Mouse (Mus musculus): Measurements from ENCODE around the gene Mrpl23. TPM values are rescaled to one million over a fixed set of nuclear protein-coding genes. Genes with fewer than 3 reads are reported as not detected.

Mrpl23 gene
- polyA plus RNA-seq, 1 experiment, result 72.2 TPM

DNA sequence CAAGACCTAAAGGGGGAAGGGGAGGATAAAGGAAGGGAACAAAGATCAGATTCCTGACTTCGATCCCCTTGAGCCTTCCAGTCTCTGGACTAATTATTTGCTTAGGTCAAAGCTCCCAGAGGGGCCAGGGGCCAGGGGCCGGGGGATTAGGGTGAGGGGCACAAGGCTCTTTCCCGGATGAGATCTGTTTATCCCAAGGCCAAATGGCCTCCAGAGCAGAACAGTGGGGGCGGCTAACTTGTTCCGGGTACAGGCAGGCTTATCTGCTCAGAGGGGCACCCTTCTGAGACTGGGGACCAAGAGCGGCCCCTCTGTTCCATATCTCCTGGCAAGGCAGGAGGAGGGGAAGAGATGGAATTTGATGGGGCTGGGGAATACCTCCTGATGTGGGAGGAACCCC, 25.2 kb downstream of the Mrpl23 start:
- H3K79me2 ChIP-seq (ENCODE audit: control insufficient read depth, insufficient read depth), result no peaks in the 10 kb centered on the region
- no peak overlapping the region for H3ac ChIP-seq (ENCODE audit: control insufficient read depth, insufficient read length, low read depth)
- H3K4me3 ChIP-seq (ENCODE audit: insufficient read depth, poor library complexity, severe bottlenecking), result no peak overlapping the region
- no peaks in the 10 kb centered on the region for H3K27me3 ChIP-seq (ENCODE audit: control insufficient read depth, insufficient read depth, insufficient read length)
- TF ChIP-seq MAX (IDR thresholded peaks at IDR 0.05), result no peak
- no peak for TF ChIP-seq MYOG (IDR thresholded peaks at IDR 0.05; ENCODE audit: control insufficient read depth, extremely low read depth, insufficient read length)
- TF ChIP-seq CTCF (IDR thresholded peaks at IDR 0.05; ENCODE audit: control insufficient read depth, insufficient read depth, insufficient read length), result no peak
- TF ChIP-seq CEBPB (IDR thresholded peaks at IDR 0.05; ENCODE audit: low read depth), result no peak
- no peaks in the 10 kb centered on the region for H3K36me3 ChIP-seq (ENCODE audit: control insufficient read depth, insufficient read depth)
- no peaks in the 10 kb centered on the region for H3K79me3 ChIP-seq (ENCODE audit: low read depth)

GRCm38 (mm10) chr7:142558511-142559146, 26.1 kb downstream of the Mrpl23 start:
- Histone ChIP-seq H3K27me3 (ENCODE audit: control insufficient read depth, insufficient read depth, insufficient read length) (no peaks in the 10 kb centered on the region), H3K79me3 (ENCODE audit: low read depth) (no peaks in the 10 kb centered on the region), H3ac (ENCODE audit: control insufficient read depth, insufficient read length, low read depth) (no peak overlapping the region), H3K79me2 (ENCODE audit: control insufficient read depth, insufficient read depth) (no peaks in the 10 kb centered on the region), H3K36me3 (ENCODE audit: control insufficient read depth, insufficient read depth) (no peaks in the 10 kb centered on the region), H3K4me3 (ENCODE audit: insufficient read depth, poor library complexity, severe bottlenecking) (no peak overlapping the region)
- TF ChIP-seq CTCF (IDR thresholded peaks at IDR 0.05; ENCODE audit: control insufficient read depth, insufficient read depth, insufficient read length), result no peak
- TF ChIP-seq MYOG (IDR thresholded peaks at IDR 0.05; ENCODE audit: control insufficient read depth, extremely low read depth, insufficient read length), result no peak

- TF ChIP-seq CEBPB (IDR thresholded peaks at IDR 0.05; ENCODE audit: low read depth), result no peak
- TF ChIP-seq MAX (IDR thresholded peaks at IDR 0.05), result no peak
- TF ChIP-seq MYOG (IDR thresholded peaks at IDR 0.05; ENCODE audit: control insufficient read depth, extremely low read depth, insufficient read length), result no peak
- no peak for TF ChIP-seq USF1 (IDR thresholded peaks at IDR 0.05; ENCODE audit: low read depth)
- TF ChIP-seq CTCF (IDR thresholded peaks at IDR 0.05; ENCODE audit: control insufficient read depth, insufficient read depth, insufficient read length), result no peak
- no peak for TF ChIP-seq FOSL1 (IDR thresholded peaks at IDR 0.05; ENCODE audit: insufficient read depth, low read length, poor library complexity, severe bottlenecking)
- no peak for TF ChIP-seq MYOD1 (IDR thresholded peaks at IDR 0.05; ENCODE audit: control insufficient read depth, insufficient read length, low read depth)
- no peaks in the 10 kb centered on the region for H3K79me2 ChIP-seq (ENCODE audit: control insufficient read depth, insufficient read depth)
- no peak overlapping the region for H3K4me3 ChIP-seq (ENCODE audit: insufficient read depth, poor library complexity, severe bottlenecking)
- H3K36me3 ChIP-seq (ENCODE audit: control insufficient read depth, insufficient read depth), result no peaks in the 10 kb centered on the region
- H3K79me3 ChIP-seq (ENCODE audit: low read depth), result no peaks in the 10 kb centered on the region
- H3K27me3 ChIP-seq (ENCODE audit: control insufficient read depth, insufficient read depth, insufficient read length), result no peaks in the 10 kb centered on the region
- H3ac ChIP-seq (ENCODE audit: control insufficient read depth, insufficient read length, low read depth), result no peak overlapping the region
Measured at GRCm38 (mm10) chr7:142559651-142560175, 27.2 kb downstream of the Mrpl23 start.

DNA sequence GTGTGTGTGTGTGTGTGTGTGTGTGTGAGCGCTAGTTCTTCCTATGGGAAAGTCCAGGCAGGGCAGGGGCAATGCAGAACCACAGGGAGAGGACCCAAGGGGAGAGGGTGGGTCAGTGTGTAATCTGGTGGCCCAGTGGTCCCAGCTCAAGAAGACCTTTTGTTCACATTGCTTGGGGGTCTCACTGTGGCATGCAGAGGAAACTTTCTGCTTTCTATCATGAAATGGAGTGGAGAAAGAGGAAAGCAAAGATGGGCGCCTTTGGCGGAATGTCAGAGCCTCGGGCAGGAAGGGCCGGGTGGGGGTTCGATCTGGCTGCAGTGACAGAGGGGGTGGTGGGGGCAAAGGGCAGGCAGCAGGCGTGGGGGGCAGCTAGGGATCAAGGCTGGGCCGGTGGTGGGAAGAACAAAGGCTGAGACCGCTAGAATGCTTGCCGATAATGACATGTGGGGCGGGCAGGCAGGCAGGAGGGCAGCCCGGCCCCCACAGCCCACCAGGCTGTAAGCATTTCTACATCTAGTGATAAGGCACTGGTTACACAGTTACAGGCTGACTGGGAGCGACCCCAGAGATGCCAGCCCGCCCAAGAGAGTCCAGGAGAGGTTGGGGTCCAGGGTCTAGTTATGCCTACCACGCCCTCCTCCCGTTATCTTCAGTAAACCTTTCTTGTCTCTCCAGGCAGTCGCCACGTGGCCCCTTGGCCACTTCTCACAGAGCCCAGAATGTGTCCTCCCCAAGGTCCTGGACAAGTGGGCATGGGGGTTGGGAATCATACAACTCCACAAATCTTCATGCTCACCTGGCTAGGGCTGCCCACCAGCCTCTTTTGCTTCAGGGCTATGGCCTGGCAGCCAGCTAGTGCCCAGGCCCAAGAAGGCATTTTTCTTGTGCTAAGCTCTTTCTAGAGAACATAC, 28.7 kb downstream of the Mrpl23 start:
- no peaks in the 10 kb centered on the region for H3K36me3 ChIP-seq (ENCODE audit: control insufficient read depth, insufficient read depth)
- no peak overlapping the region for H3ac ChIP-seq (ENCODE audit: control insufficient read depth, insufficient read length, low read depth)
- no peaks in the 10 kb centered on the region for H3K79me3 ChIP-seq (ENCODE audit: low read depth)
- TF ChIP-seq MAX (IDR thresholded peaks at IDR 0.05) (no peak), MYOG (IDR thresholded peaks at IDR 0.05; ENCODE audit: control insufficient read depth, extremely low read depth, insufficient read length) (no peak)
- H3K79me2 ChIP-seq (ENCODE audit: control insufficient read depth, insufficient read depth), result no peaks in the 10 kb centered on the region
- no peaks in the 10 kb centered on the region for H3K27me3 ChIP-seq (ENCODE audit: control insufficient read depth, insufficient read depth, insufficient read length)
- no peak overlapping the region for H3K4me3 ChIP-seq (ENCODE audit: insufficient read depth, poor library complexity, severe bottlenecking)

DNA sequence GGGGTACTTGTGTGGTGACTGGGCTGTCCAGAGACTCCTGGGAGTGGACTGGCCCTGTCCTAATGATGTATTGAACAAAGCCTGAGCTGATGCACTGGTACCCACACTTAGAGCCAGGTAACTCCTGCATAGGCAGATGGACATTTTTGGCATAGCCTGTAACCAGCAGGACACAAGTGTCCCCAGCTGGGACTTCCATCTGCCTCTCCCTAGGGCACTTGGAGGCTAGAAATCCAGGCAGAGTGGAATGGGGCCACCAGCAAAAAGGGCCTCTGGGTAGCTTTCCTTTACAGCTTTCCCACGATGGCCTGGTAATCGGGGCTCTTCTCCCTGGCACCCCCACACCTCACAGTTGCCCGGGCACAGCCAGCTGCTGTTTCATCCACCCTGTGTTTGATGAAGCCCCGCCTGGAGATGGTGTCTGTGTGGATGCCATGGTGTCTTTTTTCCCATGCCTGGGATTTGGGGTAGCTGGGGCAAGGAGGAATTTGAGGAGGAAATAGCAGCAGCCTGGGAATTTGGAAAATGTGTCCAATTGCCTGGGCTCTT, 29.4 kb downstream of the Mrpl23 start:
- no peak overlapping the region for H3ac ChIP-seq (ENCODE audit: control insufficient read depth, insufficient read length, low read depth)
- H3K4me3 ChIP-seq (ENCODE audit: insufficient read depth, poor library complexity, severe bottlenecking), result no peak overlapping the region
- no peak for TF ChIP-seq MYOD1 (IDR thresholded peaks at IDR 0.05; ENCODE audit: control insufficient read depth, insufficient read length, low read depth)
- TF ChIP-seq MYOG (IDR thresholded peaks at IDR 0.05; ENCODE audit: control insufficient read depth, extremely low read depth, insufficient read length), result no peak
- TF ChIP-seq MAX (IDR thresholded peaks at IDR 0.05), result no peak
- no peak for TF ChIP-seq USF1 (IDR thresholded peaks at IDR 0.05; ENCODE audit: low read depth)
- TF ChIP-seq CEBPB (IDR thresholded peaks at IDR 0.05; ENCODE audit: low read depth), result no peak
- TF ChIP-seq FOSL1 (IDR thresholded peaks at IDR 0.05; ENCODE audit: insufficient read depth, low read length, poor library complexity, severe bottlenecking), result no peak
- TF ChIP-seq CTCF (IDR thresholded peaks at IDR 0.05; ENCODE audit: control insufficient read depth, insufficient read depth, insufficient read length), result no peak
- no peaks in the 10 kb centered on the region for H3K27me3 ChIP-seq (ENCODE audit: control insufficient read depth, insufficient read depth, insufficient read length)
- H3K79me2 ChIP-seq (ENCODE audit: control insufficient read depth, insufficient read depth), result no peaks in the 10 kb centered on the region
- H3K79me3 ChIP-seq (ENCODE audit: low read depth), result no peaks in the 10 kb centered on the region
- no peaks in the 10 kb centered on the region for H3K36me3 ChIP-seq (ENCODE audit: control insufficient read depth, insufficient read depth)
